Mouse (Mus musculus) skeletal muscle tissue, adult 2 months (tissue): ENCODE measurements at regions not wholly inside any gene's neighbourhood (a gene's known extent, or its start where the extent isn't known, plus 50 kb on each side); places are given as distances from the start of the nearest gene placed in this dataset.
A peak's percentile ranks its signal among the peaks of the same experiment; 100 is the strongest.

Experiments used
- DNase-seq: peaks from one replicate; pipeline ENCODE4 v3.0.0-alpha.2; 2012; ENCODE audit warnings: low read depth, low spot score

DNA sequence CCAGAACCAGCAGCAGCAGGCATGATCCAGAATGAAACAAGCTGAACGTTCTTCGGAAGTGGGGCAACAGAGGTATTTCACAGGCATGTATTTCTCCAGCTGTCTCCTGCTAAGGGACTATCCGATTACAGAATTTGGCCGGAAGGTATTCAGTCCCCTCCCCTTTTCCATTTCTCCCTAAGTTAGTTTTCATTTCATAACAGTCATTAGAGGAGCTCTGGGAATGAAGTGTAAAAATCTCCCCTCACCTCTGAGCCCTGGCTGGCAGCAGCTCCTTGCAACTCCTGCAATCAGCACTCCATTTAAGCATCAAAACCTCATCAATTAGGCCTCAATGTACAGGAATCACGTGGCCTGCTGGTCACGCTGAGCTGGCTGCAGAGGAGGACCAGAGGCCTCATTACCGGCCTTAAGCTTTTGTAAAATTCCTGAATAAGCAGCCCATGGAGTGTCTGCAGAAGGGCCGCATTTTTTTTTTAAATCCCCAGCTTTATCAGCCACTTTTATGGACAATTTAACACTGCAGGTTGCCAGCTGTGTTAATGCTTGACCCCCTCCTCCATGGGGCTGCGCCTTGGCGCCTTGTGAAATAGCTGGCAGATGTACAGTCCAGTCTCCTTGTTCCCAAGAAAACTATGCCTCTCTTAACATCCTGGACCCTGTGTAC lies 456.1 kb upstream of the Kirrel3 start:
- peak; percentile 21 for DNase-seq

GRCm38 (mm10) chr9:34054435-34054834 lies 431.3 kb upstream of the Kirrel3 start:
- no peak for DNase-seq
